Mouse (Mus musculus): ENCODE results near the gene Scamp2.

Gene Scamp2

GRCm38 (mm10) chr9:57627892-57628291 lies 67.1 kb downstream of the Scamp2 start:
- no peak for DNase-seq (ENCODE audit: low spot score)

GRCm38 (mm10) chr9:57628717-57629116 lies 68.0 kb downstream of the Scamp2 start:
- no peak for DNase-seq (ENCODE audit: low spot score)

GRCm38 (mm10) chr9:57629118-57629874 lies 68.6 kb downstream of the Scamp2 start:
- peak; percentile 85 for DNase-seq (ENCODE audit: low spot score)

GRCm38 (mm10) chr9:57633481-57634024 lies 72.8 kb downstream of the Scamp2 start:
- no peak for DNase-seq (ENCODE audit: low spot score)

- DNase-seq (ENCODE audit: low spot score) = no peak
These were observed 76.5 kb downstream of the Scamp2 start for GRCm38 (mm10) chr9:57637272-57637671.

GRCm38 (mm10) chr9:57637741-57638322 lies 77.1 kb downstream of the Scamp2 start:
- DNase-seq (ENCODE audit: low spot score) = no peak
